Mouse (Mus musculus) intestine, embryonic 14.5 days (tissue): ENCODE data around the gene Smbd1. TPM values are rescaled to one million over a fixed set of nuclear protein-coding genes. Genes with fewer than 3 reads are reported as not detected.

Experiments
- ATAC-seq: fragments of 200-750 bp; cut with Nextera tagmentation; replicated peaks from 2 replicates; pipeline ENCODE4 v1.8.0; 2017; ENCODE audit warnings: low read depth, moderate number of reproducible peaks, moderate TSS enrichment, moderate library complexity; ENCODE audit not compliant: low FRiP score, low TSS enrichment
- DNase-seq: peaks from one replicate; pipeline ENCODE4 v3.0.0-alpha.2; 2018; ENCODE audit warnings: low spot score
- H3K27ac ChIP-seq: fragments of 300-500 bp; sonication (generic); 2 replicates; pipeline ENCODE4 v1.5.1; 2014; ENCODE audit warnings: low read depth, mild to moderate bottlenecking, control low read depth
- H3K27me3 ChIP-seq: fragments of 300-500 bp; sonication (generic); replicated peaks from 2 replicates; pipeline ENCODE4 v1.6.1; 2014; ENCODE audit warnings: low read length, control low read depth; ENCODE audit not compliant: control insufficient read depth, insufficient read depth
- H3K36me3 ChIP-seq: fragments of 300-500 bp; sonication (generic); 2 replicates; pipeline ENCODE4 v1.6.1; 2014; ENCODE audit warnings: low read length, control low read depth; ENCODE audit not compliant: control insufficient read depth, insufficient read depth
- H3K4me1 ChIP-seq: fragments of 300-500 bp; sonication (generic); replicated peaks from 2 replicates; pipeline ENCODE4 v1.6.1; 2014; ENCODE audit warnings: low read length, control low read depth, mixed read lengths; ENCODE audit not compliant: control insufficient read depth, insufficient read depth
- H3K4me2 ChIP-seq: fragments of 300-500 bp; sonication (generic); 2 replicates; pipeline ENCODE4 v1.6.1; 2014; ENCODE audit warnings: low read length
- H3K4me3 ChIP-seq: fragments of 300-500 bp; sonication (generic); 2 replicates; pipeline ENCODE4 v1.5.1; 2014; ENCODE audit warnings: low read depth, low read length, control low read depth, mixed read lengths
- H3K9ac ChIP-seq: fragments of 300-500 bp; sonication (generic); 2 replicates; pipeline ENCODE4 v1.6.1; 2014; ENCODE audit warnings: mild to moderate bottlenecking, low read length
- H3K9me3 ChIP-seq: fragments of 300-500 bp; sonication (generic); 2 replicates; pipeline ENCODE4 v1.6.1; 2016; ENCODE audit warnings: low read length, control low read depth; ENCODE audit not compliant: control insufficient read depth
- WGBS: fragments of 180-500 bp; shearing (Covaris S2); extraction: QIAGEN DNeasy Blood & Tissue Kit; methylation state at CpG from one replicate; pipeline ENCODE4 v1.1.7; 2014; 5-methylcytosine and 5-hydroxymethylcytosine counted together
- polyA plus RNA-seq: library from polyadenylated mRNA; unstranded; fragments of >200 nt; fragmentation: Nextera tagmentation; extraction: Ambion mirVana; gene quantifications from 2 replicates; pipeline ENCODE4 v1.2.1, GENCODE M21; 2014

Gene Smbd1
- polyA plus RNA-seq, 1 experiment from 2014 or later = not detected

- Histone ChIP-seq H3K9me3 (no peaks in the 10 kb centered on the region), H3K4me3 (no peak overlapping the region), H3K36me3 (peaks cover 7% of the 10 kb centered on the region), H3K9ac (no peak overlapping the region), H3K27me3 (no peaks in the 10 kb centered on the region), H3K4me2 (no peak overlapping the region), H3K4me1 (peaks cover 4% of the 10 kb centered on the region), H3K27ac (no peak overlapping the region)
- WGBS = 82% methylated on average over 5 of the region's 5 CpGs
- ATAC-seq (no peak), DNase-seq (no peak)
These were observed 8.2 kb upstream of the Smbd1 start for GRCm38 (mm10) chr16:32818441-32818840.

- Histone ChIP-seq H3K4me3 (no peak overlapping the region), H3K9me3 (no peaks in the 10 kb centered on the region), H3K9ac (no peak overlapping the region), H3K27me3 (no peaks in the 10 kb centered on the region), H3K4me2 (no peak overlapping the region), H3K27ac (no peak overlapping the region), H3K36me3 (peaks cover 3% of the 10 kb centered on the region; the same call in 1 of the 2 replicates), H3K4me1 (peaks cover 4% of the 10 kb centered on the region)
- ATAC-seq (no peak), DNase-seq (no peak)
- 83% methylated on average over 4 of the region's 4 CpGs for WGBS
These were observed 7.8 kb upstream of the Smbd1 start for GRCm38 (mm10) chr16:32818036-32818435.

- H3K9me3 ChIP-seq = no peaks in the 10 kb centered on the region
- 2% methylated on average over 6 of the region's 6 CpGs for WGBS
- H3K36me3 ChIP-seq = no peaks in the 10 kb centered on the region
- H3K9ac ChIP-seq = no peak overlapping the region
- peak overlapping the region; percentile 41 for H3K4me2 ChIP-seq
- H3K4me3 ChIP-seq = no peak overlapping the region
- H3K4me1 ChIP-seq = peaks cover 4% of the 10 kb centered on the region
- H3K27me3 ChIP-seq = no peaks in the 10 kb centered on the region
- ATAC-seq = no peak
- DNase-seq = peak; percentile 68
- H3K27ac ChIP-seq = no peak overlapping the region
These were observed 4.9 kb upstream of the Smbd1 start for GRCm38 (mm10) chr16:32815160-32815605.

GRCm38 (mm10) chr16:32814539-32814938, 4.3 kb upstream of the Smbd1 start:
- Histone ChIP-seq H3K4me2 (peak overlapping the region; percentile 41), H3K4me1 (peaks cover 4% of the 10 kb centered on the region), H3K4me3 (peak overlapping the region; percentile 25), H3K27me3 (no peaks in the 10 kb centered on the region), H3K9me3 (no peaks in the 10 kb centered on the region), H3K9ac (no peak overlapping the region; the same call in 1 of the 2 replicates), H3K36me3 (no peaks in the 10 kb centered on the region), H3K27ac (no peak overlapping the region)
- peak; percentile 66 for DNase-seq
- no peak for ATAC-seq
- WGBS = 17% methylated on average over 14 of the region's 14 CpGs

GRCm38 (mm10) chr16:32813771-32814170, 3.5 kb upstream of the Smbd1 start:
- no peak overlapping the region for H3K4me2 ChIP-seq
- H3K9me3 ChIP-seq = no peaks in the 10 kb centered on the region
- H3K27me3 ChIP-seq = no peaks in the 10 kb centered on the region
- H3K9ac ChIP-seq = no peak overlapping the region
- peaks cover 4% of the 10 kb centered on the region for H3K4me1 ChIP-seq
- DNase-seq = no peak
- WGBS = 62% methylated on average over 3 of the region's 3 CpGs
- ATAC-seq = no peak
- no peak overlapping the region for H3K4me3 ChIP-seq
- H3K27ac ChIP-seq = no peak overlapping the region
- H3K36me3 ChIP-seq = no peaks in the 10 kb centered on the region

- Histone ChIP-seq H3K4me3 (no peak overlapping the region), H3K9me3 (no peaks in the 10 kb centered on the region), H3K9ac (no peak overlapping the region), H3K27ac (no peak overlapping the region), H3K36me3 (no peaks in the 10 kb centered on the region), H3K27me3 (no peaks in the 10 kb centered on the region), H3K4me2 (peak overlapping the region; percentile 36; the same call in 1 of the 2 replicates), H3K4me1 (peaks cover 4% of the 10 kb centered on the region)
- ATAC-seq (no peak), DNase-seq (no peak)
- WGBS = 50% methylated on average over 9 of the region's 9 CpGs
These were observed 3.1 kb upstream of the Smbd1 start for GRCm38 (mm10) chr16:32813362-32813761.

GRCm38 (mm10) chr16:32812888-32813361, 2.6 kb upstream of the Smbd1 start:
- Histone ChIP-seq H3K4me2 (peak overlapping the region; percentile 36; the same call in 1 of the 2 replicates), H3K4me1 (peaks cover 4% of the 10 kb centered on the region), H3K27me3 (no peaks in the 10 kb centered on the region), H3K9me3 (no peaks in the 10 kb centered on the region), H3K4me3 (no peak overlapping the region), H3K9ac (no peak overlapping the region), H3K36me3 (no peaks in the 10 kb centered on the region), H3K27ac (no peak overlapping the region)
- DNase-seq = peak; percentile 93
- peak; percentile 53; the same call in 1 of the 2 replicates for ATAC-seq
- WGBS = 1% methylated on average over 9 of the region's 9 CpGs

GRCm38 (mm10) chr16:32807408-32808185, 2.7 kb downstream of the Smbd1 start:
- no peaks in the 10 kb centered on the region for H3K36me3 ChIP-seq
- DNase-seq (no peak), ATAC-seq (no peak)
- 60% methylated on average over 8 of the region's 8 CpGs for WGBS
- H3K4me3 ChIP-seq = no peak overlapping the region
- 0 out of 2 replicates have a peak, but pooled peaks cover 8% of the 10 kb centered on the region for H3K4me1 ChIP-seq
- no peaks in the 10 kb centered on the region for H3K9me3 ChIP-seq
- H3K27ac ChIP-seq = no peak overlapping the region
- no peaks in the 10 kb centered on the region for H3K27me3 ChIP-seq
- no peak overlapping the region for H3K4me2 ChIP-seq
- no peak overlapping the region for H3K9ac ChIP-seq
